Mouse (Mus musculus) cerebellum, adult 8-10 months (tissue): ENCODE data around the gene Ddx27.

Source experiments
- DNase-seq: peaks from one replicate; pipeline ENCODE4 v3.0.0; 2022

The Ddx27 gene

GRCm38 (mm10) chr2:167063906-167064496 lies 49.0 kb downstream of the Ddx27 start:
- no peak for DNase-seq

GRCm38 (mm10) chr2:167064601-167065295 lies 49.8 kb downstream of the Ddx27 start:
- no peak for DNase-seq

- no peak for DNase-seq
Observed at GRCm38 (mm10) chr2:167066031-167066430, 51.0 kb downstream of the Ddx27 start.

GRCm38 (mm10) chr2:167066528-167067516 lies 51.8 kb downstream of the Ddx27 start:
- no peak for DNase-seq

- DNase-seq, result no peak
Observed at GRCm38 (mm10) chr2:167067575-167067974, 52.6 kb downstream of the Ddx27 start.

- DNase-seq, result peak; percentile 72
Observed at GRCm38 (mm10) chr2:167070341-167070740, 55.3 kb downstream of the Ddx27 start.

GRCm38 (mm10) chr2:167071266-167071640 lies 56.3 kb downstream of the Ddx27 start:
- DNase-seq, result no peak

- DNase-seq, result peak; percentile 93
Observed at GRCm38 (mm10) chr2:167071641-167072601, 56.9 kb downstream of the Ddx27 start.

GRCm38 (mm10) chr2:167074587-167074986 lies 59.6 kb downstream of the Ddx27 start:
- no peak for DNase-seq

- no peak for DNase-seq
Observed at GRCm38 (mm10) chr2:167076352-167076751, 61.4 kb downstream of the Ddx27 start.

GRCm38 (mm10) chr2:167076759-167077158 lies 61.8 kb downstream of the Ddx27 start:
- no peak for DNase-seq

GRCm38 (mm10) chr2:167077199-167077962 lies 62.4 kb downstream of the Ddx27 start:
- no peak for DNase-seq

GRCm38 (mm10) chr2:167078486-167078885 lies 63.5 kb downstream of the Ddx27 start:
- no peak for DNase-seq

- DNase-seq, result peak; percentile 35
Observed at GRCm38 (mm10) chr2:167078931-167079495, 64.0 kb downstream of the Ddx27 start.

- peak; percentile 85 for DNase-seq
Observed at GRCm38 (mm10) chr2:167079535-167080257, 64.7 kb downstream of the Ddx27 start.

GRCm38 (mm10) chr2:167080387-167080786 lies 65.4 kb downstream of the Ddx27 start:
- DNase-seq, result no peak

- no peak for DNase-seq
Observed at GRCm38 (mm10) chr2:167081135-167081534, 66.1 kb downstream of the Ddx27 start.

- no peak for DNase-seq
Observed at GRCm38 (mm10) chr2:167081639-167082038, 66.6 kb downstream of the Ddx27 start.
